Mouse (Mus musculus): ENCODE measurements around the gene Pmm1.

DNA sequence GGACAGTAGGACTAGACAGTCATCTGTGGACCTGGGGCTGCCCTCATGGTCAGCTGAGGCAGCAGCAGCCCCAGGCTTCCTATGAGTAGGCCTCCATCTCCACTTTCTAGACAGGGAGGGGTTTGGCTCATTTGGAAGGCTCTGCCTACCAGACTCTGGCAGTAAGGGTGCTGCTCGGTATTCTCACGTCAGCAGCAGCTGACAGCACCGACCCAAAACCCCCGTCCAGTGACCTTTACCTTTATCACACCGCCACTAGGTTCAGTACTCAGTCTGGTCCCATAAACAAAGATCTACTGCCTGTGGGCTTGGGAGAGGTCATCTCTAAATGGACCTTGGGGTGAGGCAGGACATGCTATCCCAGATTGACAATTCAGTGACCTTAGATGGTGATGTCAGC lies 45.1 kb downstream of the Pmm1 start:
- no peak for TF ChIP-seq POLR2A (IDR thresholded peaks at IDR 0.05; ENCODE audit: control insufficient read depth, low read depth, low read length)
- no peak for TF ChIP-seq CTCF (IDR thresholded peaks at IDR 0.05; ENCODE audit: control insufficient read depth, insufficient read depth, insufficient replicate concordance, low read depth, low read length)

Measured in testis, adult 2 months (tissue).